Mouse (Mus musculus) heart, embryonic 16.5 days (tissue): ENCODE measurements at regions not wholly inside any gene's neighbourhood (a gene's known extent, or its start where the extent isn't known, plus 50 kb on each side); places are given as distances from the start of the nearest gene placed in this dataset.
"Not testable (repeated sequence)": the region's sequence is repeated elsewhere in the genome, so short reads cannot be mapped to it uniquely, and the experiment has no call there.

ENCODE experiments used
- ATAC-seq: fragments of 200-750 bp; cut with Nextera tagmentation; replicated peaks from 2 replicates; pipeline ENCODE4 v1.8.0; 2017; ENCODE audit warnings: moderate number of reproducible peaks; ENCODE audit not compliant: insufficient read depth, low FRiP score; ENCODE audit errors: extremely low read depth
- H3K27ac ChIP-seq: fragments of 300-500 bp; sonication (generic); 2 replicates; pipeline ENCODE4 v1.5.1; 2014; ENCODE audit warnings: mild to moderate bottlenecking, low read length, control low read depth, moderate library complexity
- H3K27me3 ChIP-seq: fragments of 300-500 bp; sonication (generic); 2 replicates; pipeline ENCODE4 v1.6.1; 2014; ENCODE audit warnings: low read length, mixed read lengths; ENCODE audit not compliant: control insufficient read depth, insufficient read depth
- H3K36me3 ChIP-seq: fragments of 300-500 bp; sonication (generic); 2 replicates; pipeline ENCODE4 v1.6.1; 2014; ENCODE audit not compliant: control insufficient read depth, insufficient read depth
- H3K4me1 ChIP-seq: fragments of 300-500 bp; sonication (generic); 2 replicates; pipeline ENCODE4 v1.6.1; 2014; ENCODE audit warnings: low read length, mixed read lengths; ENCODE audit not compliant: control insufficient read depth, insufficient read depth
- H3K4me2 ChIP-seq: fragments of 300-500 bp; sonication (generic); 2 replicates; pipeline ENCODE4 v1.6.1; 2014; ENCODE audit warnings: low read depth, mild to moderate bottlenecking, control low read depth, low read length
- H3K4me3 ChIP-seq: fragments of 300-500 bp; sonication (generic); 2 replicates; pipeline ENCODE4 v1.5.1; 2014; ENCODE audit warnings: mild to moderate bottlenecking, control low read depth, low read length
- H3K9ac ChIP-seq: fragments of 300-500 bp; sonication (generic); 2 replicates; pipeline ENCODE4 v1.6.1; 2014; ENCODE audit warnings: low read length, control low read depth
- H3K9me3 ChIP-seq: fragments of 300-500 bp; sonication (generic); replicated peaks from 2 replicates; pipeline ENCODE4 v1.6.1; 2016; ENCODE audit warnings: low read length; ENCODE audit not compliant: control insufficient read depth
- WGBS: fragments of 180-500 bp; shearing (Covaris S2); extraction: QIAGEN DNeasy Blood & Tissue Kit; methylation state at CpG from one replicate; pipeline ENCODE4 v1.1.7; 2014; 5-methylcytosine and 5-hydroxymethylcytosine counted together

- Histone ChIP-seq H3K9ac (no peak overlapping the region), H3K4me2 (no peak overlapping the region), H3K4me3 (no peak overlapping the region), H3K27me3 (no peaks in the 10 kb centered on the region), H3K4me1 (no peaks in the 10 kb centered on the region), H3K36me3 (no peaks in the 10 kb centered on the region), H3K9me3 (no peaks in the 10 kb centered on the region), H3K27ac (no peak overlapping the region)
- ATAC-seq = no peak
- 73% methylated on average over 8 of the region's 8 CpGs for WGBS
Measured at GRCm38 (mm10) chr4:23341240-23341639, 853.1 kb upstream of the Pou3f2 start.

GRCm38 (mm10) chr4:23338481-23338880, 850.3 kb upstream of the Pou3f2 start:
- WGBS = 81% methylated on average over 5 of the region's 5 CpGs
- Histone ChIP-seq H3K9ac (no peak overlapping the region), H3K4me2 (no peak overlapping the region), H3K36me3 (no peaks in the 10 kb centered on the region), H3K9me3 (no peaks in the 10 kb centered on the region), H3K27ac (no peak overlapping the region), H3K27me3 (no peaks in the 10 kb centered on the region), H3K4me3 (no peak overlapping the region), H3K4me1 (no peaks in the 10 kb centered on the region)
- no peak for ATAC-seq

GRCm38 (mm10) chr4:23300617-23301016, 812.5 kb upstream of the Pou3f2 start:
- no peak overlapping the region for H3K27ac ChIP-seq
- H3K4me2 ChIP-seq = no peak overlapping the region

GRCm38 (mm10) chr4:23280087-23280486, 791.9 kb upstream of the Pou3f2 start:
- Histone ChIP-seq H3K4me1 (0 out of 2 replicates have a peak, but pooled peaks cover 2% of the 10 kb centered on the region), H3K4me3 (no peak overlapping the region), H3K36me3 (no peaks in the 10 kb centered on the region), H3K27me3 (no peaks in the 10 kb centered on the region), H3K4me2 (no peak overlapping the region), H3K9ac (no peak overlapping the region), H3K9me3 (no peaks in the 10 kb centered on the region), H3K27ac (no peak overlapping the region)
- WGBS = 62% methylated on average over 6 of the region's 6 CpGs
- ATAC-seq = no peak

More at GRCm38 (mm10) chr4:23300617-23301016, 812.5 kb upstream of the Pou3f2 start:
- Histone ChIP-seq H3K9me3 (no peaks in the 10 kb centered on the region), H3K9ac (no peak overlapping the region), H3K4me1 (no peaks in the 10 kb centered on the region), H3K36me3 (no peaks in the 10 kb centered on the region), H3K27me3 (no peaks in the 10 kb centered on the region), H3K4me3 (no peak overlapping the region)
- WGBS = 13% methylated on average over 2 of the region's 2 CpGs
- no peak for ATAC-seq

GRCm38 (mm10) chr4:23275203-23275602, 787.0 kb upstream of the Pou3f2 start:
- no peak overlapping the region for H3K4me2 ChIP-seq
- H3K4me3 ChIP-seq = no peak overlapping the region
- no peaks in the 10 kb centered on the region for H3K27me3 ChIP-seq
- no peaks in the 10 kb centered on the region for H3K36me3 ChIP-seq
- H3K9me3 ChIP-seq = no peaks in the 10 kb centered on the region
- H3K4me1 ChIP-seq = 0 out of 2 replicates have a peak, but pooled peaks cover 2% of the 10 kb centered on the region
- no peak overlapping the region for H3K9ac ChIP-seq
- 66% methylated on average over 5 of the region's 5 CpGs for WGBS
- ATAC-seq = no peak
- no peak overlapping the region for H3K27ac ChIP-seq

- H3K27me3 ChIP-seq = no peaks in the 10 kb centered on the region
- no peak overlapping the region for H3K9ac ChIP-seq
- H3K27ac ChIP-seq = no peak overlapping the region
- H3K4me3 ChIP-seq = no peak overlapping the region
- no peak for ATAC-seq
- H3K4me2 ChIP-seq = no peak overlapping the region
- H3K4me1 ChIP-seq = no peaks in the 10 kb centered on the region
- no peaks in the 10 kb centered on the region for H3K36me3 ChIP-seq
- no peaks in the 10 kb centered on the region for H3K9me3 ChIP-seq
Measured at GRCm38 (mm10) chr4:23271947-23272346, 783.8 kb upstream of the Pou3f2 start.

GRCm38 (mm10) chr4:23260371-23260770, 772.2 kb upstream of the Pou3f2 start:
- no peak overlapping the region for H3K9ac ChIP-seq
- no peaks in the 10 kb centered on the region for H3K36me3 ChIP-seq
- no peak for ATAC-seq
- no peak overlapping the region for H3K4me2 ChIP-seq
- no peaks in the 10 kb centered on the region for H3K27me3 ChIP-seq
- H3K4me1 ChIP-seq = no peaks in the 10 kb centered on the region
- H3K27ac ChIP-seq = no peak overlapping the region
- H3K9me3 ChIP-seq = no peaks in the 10 kb centered on the region
- 89% methylated on average over 4 of the region's 4 CpGs for WGBS
- H3K4me3 ChIP-seq = no peak overlapping the region

GRCm38 (mm10) chr4:23234960-23235359, 746.8 kb upstream of the Pou3f2 start:
- Histone ChIP-seq H3K4me2 (no peak overlapping the region), H3K9me3 (no peaks in the 10 kb centered on the region), H3K4me3 (no peak overlapping the region), H3K27me3 (no peaks in the 10 kb centered on the region), H3K9ac (no peak overlapping the region), H3K4me1 (no peaks in the 10 kb centered on the region), H3K27ac (no peak overlapping the region), H3K36me3 (no peaks in the 10 kb centered on the region)
- ATAC-seq = no peak
- 52% methylated on average over 1 of the region's 1 CpGs for WGBS

GRCm38 (mm10) chr4:23194756-23195155, 706.6 kb upstream of the Pou3f2 start:
- not testable (repeated sequence) for H3K27ac ChIP-seq

More at GRCm38 (mm10) chr4:23194756-23195155, 706.6 kb upstream of the Pou3f2 start:
- H3K4me3 ChIP-seq, ATAC-seq, H3K9ac ChIP-seq, H3K4me2 ChIP-seq, H3K9me3 ChIP-seq, H3K4me1 ChIP-seq, H3K36me3 ChIP-seq, H3K27me3 ChIP-seq: not testable (repeated sequence)
- 91% methylated on average over 1 of the region's 1 CpGs for WGBS
